Mouse (Mus musculus) cerebellum, adult 9-10 months (tissue): ENCODE results near the gene Fbxl18.

Experiments used
- DNase-seq: peaks from one replicate; pipeline ENCODE4 v3.0.0; 2022

The Fbxl18 gene

GRCm38 (mm10) chr5:142912739-142913138, 17.5 kb upstream of the Fbxl18 start:
- no peak for DNase-seq

- DNase-seq: no peak
These were observed 17.1 kb upstream of the Fbxl18 start for GRCm38 (mm10) chr5:142912320-142912719.

GRCm38 (mm10) chr5:142911629-142912028, 16.4 kb upstream of the Fbxl18 start:
- no peak for DNase-seq

- DNase-seq: peak; percentile 58
These were observed 14.5 kb upstream of the Fbxl18 start for GRCm38 (mm10) chr5:142909576-142910278.

- peak; percentile 53 for DNase-seq
These were observed 13.8 kb upstream of the Fbxl18 start for GRCm38 (mm10) chr5:142908941-142909575.

- peak; percentile 75 for DNase-seq
These were observed 12.8 kb upstream of the Fbxl18 start for GRCm38 (mm10) chr5:142907803-142908559.

GRCm38 (mm10) chr5:142907048-142907802, 12.0 kb upstream of the Fbxl18 start:
- peak; percentile 82 for DNase-seq

GRCm38 (mm10) chr5:142906532-142907047, 11.4 kb upstream of the Fbxl18 start, which contains the start of gene Actb:
TSS of gene Actb (minus strand) at chr5:142906754.
- DNase-seq: peak; percentile 96

- DNase-seq: peak; percentile 99
These were observed 10.7 kb upstream of the Fbxl18 start for GRCm38 (mm10) chr5:142905725-142906531.

- no peak for DNase-seq
These were observed 9.9 kb upstream of the Fbxl18 start for GRCm38 (mm10) chr5:142905038-142905695.

- no peak for DNase-seq
These were observed 9.2 kb upstream of the Fbxl18 start for GRCm38 (mm10) chr5:142904208-142905037.

GRCm38 (mm10) chr5:142903470-142904207, 8.4 kb upstream of the Fbxl18 start:
- peak; percentile 51 for DNase-seq

- DNase-seq: peak; percentile 40
These were observed 7.5 kb upstream of the Fbxl18 start for GRCm38 (mm10) chr5:142902506-142903314.

GRCm38 (mm10) chr5:142901846-142902505, 6.8 kb upstream of the Fbxl18 start:
- DNase-seq: no peak

- DNase-seq: peak; percentile 37
These were observed 6.2 kb upstream of the Fbxl18 start for GRCm38 (mm10) chr5:142901355-142901802.

GRCm38 (mm10) chr5:142900651-142901050, 5.4 kb upstream of the Fbxl18 start:
- DNase-seq: peak; percentile 27

GRCm38 (mm10) chr5:142899932-142900533, 4.8 kb upstream of the Fbxl18 start:
- DNase-seq: no peak
